Mouse (Mus musculus) kidney, adult 8-10 months (tissue): ENCODE results near the gene Tiam2.

Experiments
- DNase-seq, 2 experiments: peaks; one replicate each; pipeline ENCODE4 v3.0.0; 2022

Tiam2 gene

DNA sequence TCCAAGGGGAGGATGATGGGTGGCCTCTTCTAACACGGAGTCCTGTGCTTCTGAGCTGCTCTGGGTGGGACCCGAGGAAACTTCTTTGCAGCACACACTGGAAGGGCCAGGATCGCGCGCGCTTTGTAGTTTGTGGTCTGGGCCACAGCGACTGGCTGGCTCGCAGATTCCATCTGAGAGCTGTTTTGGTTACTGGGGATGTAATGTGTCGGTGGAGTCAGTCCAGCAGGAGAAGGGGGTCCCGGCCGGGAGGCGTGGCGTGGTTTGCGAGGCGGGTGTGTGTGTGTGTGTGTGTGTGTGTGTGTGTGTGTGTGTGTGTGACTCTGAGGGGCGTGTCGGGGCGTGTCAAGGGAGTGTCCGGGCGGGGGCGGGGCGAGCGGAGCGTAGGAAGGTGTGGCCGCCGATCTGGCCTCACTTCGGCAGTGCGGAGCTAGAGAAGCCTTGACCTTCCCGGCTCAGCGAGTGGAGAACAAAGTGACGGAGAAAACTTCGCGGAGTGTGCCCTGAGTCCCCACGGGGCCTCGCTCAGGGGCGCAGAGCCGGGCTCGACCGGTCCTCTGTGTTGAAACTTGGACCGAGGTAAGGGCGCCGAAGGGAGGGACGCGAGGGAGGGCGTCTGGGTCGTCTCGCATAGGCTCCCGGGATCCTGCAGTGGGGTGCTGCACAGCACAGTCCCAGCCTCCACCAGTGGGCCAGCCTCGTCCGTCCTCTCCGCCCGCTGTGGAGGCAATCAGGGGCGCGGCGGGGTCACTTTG lies at the start of gene Tiam2:
Tiam2 (plus strand) TSS at position 426 of the 755 bp plus-strand sequence.
- DNase-seq, result peak; percentile 22

GRCm38 (mm10) chr17:3280321-3280720 lies 46.1 kb upstream of the Tiam2 start:
- no peak for DNase-seq

- no peak for DNase-seq
Observed at GRCm38 (mm10) chr17:3281939-3282338, 44.4 kb upstream of the Tiam2 start.

GRCm38 (mm10) chr17:3285030-3285671 lies 41.2 kb upstream of the Tiam2 start:
- DNase-seq, result no peak

- DNase-seq, result no peak
Observed at GRCm38 (mm10) chr17:3286123-3286825, 40.1 kb upstream of the Tiam2 start.

- DNase-seq, result peak; percentile 31 to 69
Observed at GRCm38 (mm10) chr17:3288341-3288740, 38.0 kb upstream of the Tiam2 start.

- no peak for DNase-seq
Observed at GRCm38 (mm10) chr17:3295097-3295496, 31.3 kb upstream of the Tiam2 start.

DNA sequence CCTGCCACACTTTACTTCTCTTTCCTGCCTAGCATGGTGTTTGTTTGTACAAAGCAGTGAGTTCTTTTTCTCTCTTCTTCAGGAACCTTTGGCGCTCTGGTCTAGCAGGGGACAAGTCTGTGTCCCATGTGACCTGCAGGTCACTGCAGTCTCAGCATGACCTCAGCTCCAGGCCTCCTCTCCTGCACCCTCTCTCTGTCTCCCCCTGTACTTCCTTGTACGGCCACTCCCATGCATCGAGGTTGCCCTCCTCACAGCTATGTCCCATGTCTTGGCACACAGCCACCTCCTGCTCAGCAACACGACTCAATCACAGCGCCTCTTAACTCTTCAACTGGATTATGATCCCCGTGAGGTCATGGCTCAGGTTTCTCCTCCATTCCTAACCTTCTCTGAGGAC lies 26.9 kb upstream of the Tiam2 start:
- no peak for DNase-seq

- peak in 1 of 2 experiments; percentile 14 for DNase-seq
Observed at GRCm38 (mm10) chr17:3305926-3306325, 20.4 kb upstream of the Tiam2 start.

DNA sequence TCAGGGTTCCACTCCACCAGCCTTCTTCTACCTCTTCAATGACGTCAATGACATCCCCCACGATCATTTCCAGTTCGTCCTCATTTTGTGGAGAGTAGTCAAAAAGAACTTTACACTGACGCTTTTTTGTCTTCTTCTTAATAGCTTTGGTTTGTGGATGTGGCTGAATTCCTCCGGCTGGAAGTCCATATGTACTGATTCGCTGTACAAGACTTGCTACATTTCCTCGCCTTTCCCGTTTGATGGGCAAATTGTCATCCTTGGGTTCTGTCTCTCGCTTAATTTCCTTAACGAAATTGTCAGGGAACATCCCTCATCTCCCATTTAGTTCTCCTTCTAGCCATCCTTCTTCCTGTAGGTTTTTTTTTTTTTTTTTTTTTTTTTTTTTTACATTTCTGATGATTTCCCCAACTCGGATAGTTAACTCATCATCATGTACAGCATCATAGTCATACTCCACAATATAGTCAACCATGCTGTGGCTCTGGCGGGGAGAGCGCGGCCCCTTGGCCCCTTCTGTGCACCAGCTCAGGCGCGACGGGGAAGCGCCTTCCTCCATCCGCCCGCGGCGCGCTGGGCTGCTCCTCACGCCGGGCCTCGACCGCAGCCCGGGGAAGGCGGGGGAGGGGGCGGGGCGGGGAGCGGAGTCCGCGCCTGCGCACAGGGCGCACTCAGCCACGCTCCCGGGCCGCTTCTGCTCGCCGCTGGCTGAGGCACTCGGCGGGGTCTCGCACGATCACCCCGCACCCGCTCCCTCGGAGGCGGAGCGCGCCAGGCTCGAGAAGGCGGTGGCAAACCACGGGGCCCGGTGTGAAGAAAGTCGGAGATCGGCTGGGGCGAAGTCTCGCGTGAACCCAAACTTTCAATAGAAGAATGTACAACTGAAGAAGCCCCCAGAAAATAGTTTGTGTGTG lies 12.4 kb upstream of the Tiam2 start:
- peak; percentile 45 to 52 for DNase-seq

GRCm38 (mm10) chr17:3314625-3315020 lies 11.8 kb upstream of the Tiam2 start:
- no peak for DNase-seq

- DNase-seq, result no peak
Observed at GRCm38 (mm10) chr17:3315581-3315980, 10.8 kb upstream of the Tiam2 start.

DNA sequence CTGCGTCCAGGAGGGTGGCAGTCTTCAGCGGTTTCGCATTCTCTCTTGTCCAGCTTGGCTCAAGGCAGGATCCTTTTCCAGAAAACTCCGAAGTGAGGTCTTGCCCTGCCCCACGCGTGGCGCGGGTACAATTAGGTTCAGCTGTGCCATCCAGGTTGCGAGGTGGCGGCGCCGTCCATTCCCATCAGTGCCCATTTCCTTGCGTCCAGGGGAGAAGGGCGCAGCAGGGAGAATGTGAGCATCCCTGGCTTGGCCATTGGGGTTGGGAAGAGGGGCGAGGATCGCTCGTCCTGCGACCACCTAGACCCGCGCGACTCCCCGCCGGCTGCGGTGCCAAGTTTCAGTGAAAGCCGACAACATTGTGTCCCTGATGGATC lies 518 bp downstream of the Tiam2 start:
- no peak for DNase-seq

- no peak for DNase-seq
Observed at GRCm38 (mm10) chr17:3327335-3327734, 962 bp downstream of the Tiam2 start.

DNA sequence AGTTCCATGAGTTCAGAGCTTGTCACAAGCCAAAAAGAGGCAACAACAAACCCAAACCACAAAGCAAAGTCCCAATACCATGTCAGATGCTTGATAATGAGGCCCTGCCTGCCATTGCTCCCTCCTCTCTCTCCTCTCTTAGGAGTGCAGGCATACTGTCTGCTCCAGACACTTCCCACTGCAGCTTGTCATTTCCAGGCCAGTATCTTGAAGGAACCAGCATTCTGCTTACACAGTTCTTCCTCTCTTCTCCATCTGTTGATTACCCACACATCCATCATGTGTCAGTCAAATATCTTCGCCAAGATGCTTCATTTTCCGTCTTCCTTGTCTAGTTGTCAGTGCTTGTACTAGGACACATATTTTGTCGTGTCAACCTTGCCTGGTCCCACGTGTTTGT lies 2.4 kb downstream of the Tiam2 start:
- DNase-seq, result no peak

- no peak for DNase-seq
Observed at GRCm38 (mm10) chr17:3329429-3329828, 3.1 kb downstream of the Tiam2 start.

DNA sequence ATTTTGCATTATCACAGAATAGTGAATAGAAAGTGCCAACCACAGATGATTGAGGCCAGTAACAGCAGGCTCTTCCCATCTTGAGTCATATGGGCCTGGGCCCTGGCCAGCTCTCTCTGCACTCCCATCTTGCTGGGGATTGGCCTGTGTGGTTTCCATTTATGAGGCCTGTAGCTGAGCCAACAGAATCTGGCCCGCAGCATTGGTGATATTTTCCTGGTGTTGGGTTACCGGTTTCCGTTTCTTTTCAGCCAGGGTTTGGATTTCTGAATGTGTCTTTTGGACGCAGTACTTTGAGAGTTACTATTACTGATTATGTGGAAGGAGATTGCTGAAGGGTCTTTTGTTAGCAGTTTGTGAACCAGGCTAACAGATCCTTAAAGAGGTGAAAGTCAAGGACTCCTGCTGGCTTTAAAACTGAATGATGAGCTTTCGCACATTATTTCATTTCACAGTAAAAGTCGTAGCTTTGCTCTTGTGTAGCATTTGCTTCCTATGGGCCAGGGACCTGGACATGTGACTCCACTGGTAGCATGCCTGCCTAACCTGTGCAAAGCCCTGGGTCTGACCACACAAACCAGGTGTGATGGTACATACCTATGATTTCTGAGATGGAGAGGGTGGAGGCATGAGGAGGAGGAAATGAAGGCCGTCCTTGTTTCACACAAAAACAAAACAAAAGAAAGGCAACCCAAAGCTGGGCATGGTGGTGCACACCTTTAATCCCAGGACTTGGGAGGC lies 5.5 kb downstream of the Tiam2 start:
- peak; percentile 19 to 40 for DNase-seq

- DNase-seq, result no peak
Observed at GRCm38 (mm10) chr17:3336161-3336739, 9.9 kb downstream of the Tiam2 start.

DNA sequence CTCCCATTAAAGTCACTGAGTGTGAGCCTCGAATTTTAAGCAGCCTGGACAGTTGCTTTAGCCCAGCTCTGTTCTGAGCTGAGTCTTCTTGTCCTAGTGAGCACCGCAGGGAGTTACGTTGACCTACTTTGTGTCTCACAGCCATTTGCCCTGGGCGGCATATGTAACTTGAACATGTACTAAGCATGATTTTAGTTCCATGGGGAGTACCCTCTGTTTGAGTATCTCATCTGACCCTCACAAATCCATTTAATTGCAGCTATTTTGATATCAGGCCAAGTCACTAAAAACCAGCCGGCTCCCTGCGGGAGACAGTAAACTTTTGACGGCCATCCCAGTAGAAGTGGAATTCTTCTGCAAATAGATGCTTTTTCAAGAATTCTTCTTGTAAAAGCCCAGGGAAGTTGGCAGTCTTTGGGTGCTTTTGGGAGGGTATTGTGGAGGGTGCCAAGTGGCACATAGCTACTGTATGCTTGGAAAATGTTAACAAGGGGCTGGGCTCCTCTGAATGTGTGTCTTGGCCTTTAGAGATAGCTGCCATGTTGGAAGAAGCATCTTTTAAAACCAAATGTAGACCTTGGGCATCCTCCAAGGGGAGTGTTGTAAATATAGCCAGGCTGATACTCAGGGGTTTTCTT lies 10.6 kb downstream of the Tiam2 start:
- DNase-seq, result no peak

DNA sequence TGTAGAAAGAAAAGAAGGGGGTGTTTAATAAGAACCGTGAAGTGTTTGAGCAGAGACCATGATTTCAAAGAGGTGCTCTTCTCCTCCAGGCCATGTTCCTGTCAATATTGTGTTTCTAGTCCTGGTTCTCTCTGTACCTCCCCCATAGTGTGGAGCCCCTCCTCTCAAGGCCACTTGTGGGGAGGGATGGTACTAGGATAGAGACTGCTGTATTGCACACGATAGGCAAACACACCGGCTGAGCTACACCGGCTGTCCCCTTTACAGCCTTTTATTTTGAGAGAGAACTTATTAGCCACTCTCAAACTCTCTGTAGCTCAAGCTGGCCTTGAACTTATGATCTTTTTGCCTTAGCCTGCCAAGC lies 11.1 kb downstream of the Tiam2 start:
- DNase-seq, result no peak

GRCm38 (mm10) chr17:3338821-3339220 lies 12.4 kb downstream of the Tiam2 start:
- no peak for DNase-seq
